Mouse (Mus musculus) brain, adult 2 months (tissue): ENCODE data around the gene Myo1d.

Experiments
- DNase-seq: peaks from one replicate; pipeline ENCODE4 v3.0.0; 2011; ENCODE audit warnings: low read depth, low spot score

Gene Myo1d

GRCm38 (mm10) chr11:80723406-80724047 lies 56.3 kb downstream of the Myo1d start:
- no peak for DNase-seq

GRCm38 (mm10) chr11:80719014-80719413 lies 60.8 kb downstream of the Myo1d start:
- no peak for DNase-seq

GRCm38 (mm10) chr11:80718036-80718435 lies 61.8 kb downstream of the Myo1d start:
- DNase-seq = no peak

- no peak for DNase-seq
These were observed 64.7 kb downstream of the Myo1d start for GRCm38 (mm10) chr11:80715115-80715514.

- no peak for DNase-seq
These were observed 66.1 kb downstream of the Myo1d start for GRCm38 (mm10) chr11:80713705-80714104.

GRCm38 (mm10) chr11:80712201-80712600 lies 67.6 kb downstream of the Myo1d start:
- DNase-seq = no peak

- peak; percentile 28 for DNase-seq
These were observed 68.5 kb downstream of the Myo1d start for GRCm38 (mm10) chr11:80711336-80711735.

- DNase-seq = no peak
These were observed 79.2 kb downstream of the Myo1d start for GRCm38 (mm10) chr11:80700611-80701010.

GRCm38 (mm10) chr11:80698721-80699120 lies 81.1 kb downstream of the Myo1d start:
- DNase-seq = no peak

- peak; percentile 79 for DNase-seq
These were observed 83.5 kb downstream of the Myo1d start for GRCm38 (mm10) chr11:80696350-80696749.

- DNase-seq = no peak
These were observed 95.2 kb downstream of the Myo1d start for GRCm38 (mm10) chr11:80684603-80685002.

- DNase-seq = no peak
These were observed 97.1 kb downstream of the Myo1d start for GRCm38 (mm10) chr11:80682745-80683144.

GRCm38 (mm10) chr11:80673013-80673412 lies 106.8 kb downstream of the Myo1d start:
- no peak for DNase-seq

GRCm38 (mm10) chr11:80670391-80670790 lies 109.4 kb downstream of the Myo1d start:
- peak; percentile 95 for DNase-seq

GRCm38 (mm10) chr11:80669934-80670333 lies 109.9 kb downstream of the Myo1d start:
- DNase-seq = peak; percentile 82

- no peak for DNase-seq
These were observed 113.6 kb downstream of the Myo1d start for GRCm38 (mm10) chr11:80666211-80666610.

- peak; percentile 67 for DNase-seq
These were observed 115.6 kb downstream of the Myo1d start for GRCm38 (mm10) chr11:80664261-80664660.

- DNase-seq = peak; percentile 74
These were observed 134.7 kb downstream of the Myo1d start for GRCm38 (mm10) chr11:80645111-80645510.

GRCm38 (mm10) chr11:80628992-80629865 lies 150.6 kb downstream of the Myo1d start:
- peak; percentile 60 for DNase-seq

- no peak for DNase-seq
These were observed 151.2 kb downstream of the Myo1d start for GRCm38 (mm10) chr11:80628581-80628980.

GRCm38 (mm10) chr11:80623038-80623380 lies 156.8 kb downstream of the Myo1d start:
- DNase-seq = peak; percentile 90

GRCm38 (mm10) chr11:80622233-80623037 lies 157.4 kb downstream of the Myo1d start:
- DNase-seq = peak; percentile 68
